Mouse (Mus musculus): ENCODE results near the gene Ptprd.

Gene Ptprd

DNA sequence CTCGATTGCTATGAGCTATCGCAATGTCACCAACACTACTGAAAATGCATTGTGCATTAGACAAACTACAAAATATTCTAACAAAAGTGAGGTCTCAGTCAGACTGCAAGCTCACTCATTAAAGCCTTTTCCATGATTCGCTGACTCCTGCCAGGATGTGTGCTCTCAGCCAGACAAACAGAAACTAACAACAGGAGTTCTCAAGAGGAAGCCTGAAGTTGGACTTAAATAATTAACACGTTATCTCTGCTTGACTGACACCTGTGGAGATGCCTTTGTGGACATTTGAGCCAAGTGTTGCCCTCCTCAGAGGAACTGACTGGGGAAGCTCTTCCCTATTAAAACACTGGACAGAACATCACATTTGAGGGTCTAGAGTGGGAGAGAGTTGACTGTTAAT lies 1928.9 kb downstream of the Ptprd start:
- no peak for ATAC-seq (ENCODE audit: insufficient number of reproducible peaks, low FRiP score, low TSS enrichment)

DNA sequence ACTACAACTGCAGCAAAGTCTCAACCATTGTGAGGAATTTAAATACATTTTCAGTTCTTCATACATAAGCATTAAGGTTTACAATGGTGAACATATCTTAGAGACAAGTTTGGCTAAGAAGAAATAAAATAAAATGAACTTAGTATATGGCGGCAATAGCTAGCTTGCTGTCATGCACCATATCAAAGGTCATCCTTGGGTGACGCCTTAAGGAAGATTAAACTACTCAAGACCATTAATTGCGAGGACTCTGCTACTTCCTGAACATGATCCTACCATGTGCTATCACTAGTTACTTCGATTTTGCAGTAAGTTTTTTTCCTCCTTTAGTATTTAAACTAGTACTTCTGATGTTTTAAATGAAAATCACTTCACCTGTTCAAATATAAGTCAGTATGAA lies 1949.0 kb downstream of the Ptprd start:
- no peak for ATAC-seq (ENCODE audit: insufficient number of reproducible peaks, low FRiP score, low TSS enrichment)

DNA sequence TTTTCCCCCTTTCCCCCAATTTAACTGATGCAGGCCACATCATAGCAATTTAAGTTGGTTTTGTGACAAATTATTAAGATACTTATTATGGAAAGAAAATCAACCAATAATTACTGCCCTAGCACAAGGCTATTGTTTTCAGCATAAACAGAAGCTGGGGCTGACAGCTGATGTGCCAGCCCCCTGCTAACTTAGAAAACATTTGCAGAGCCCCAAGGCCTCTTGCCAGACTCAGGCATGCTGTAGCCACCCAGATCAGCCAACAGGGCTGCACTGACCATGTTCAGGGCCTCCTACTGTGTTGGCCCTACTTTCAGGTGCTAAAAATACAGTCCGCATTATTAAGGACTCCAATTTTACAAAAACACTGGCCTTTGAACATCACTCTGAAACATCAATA lies 1951.1 kb downstream of the Ptprd start:
- ATAC-seq (ENCODE audit: insufficient number of reproducible peaks, low FRiP score, low TSS enrichment), result peak; percentile 81

DNA sequence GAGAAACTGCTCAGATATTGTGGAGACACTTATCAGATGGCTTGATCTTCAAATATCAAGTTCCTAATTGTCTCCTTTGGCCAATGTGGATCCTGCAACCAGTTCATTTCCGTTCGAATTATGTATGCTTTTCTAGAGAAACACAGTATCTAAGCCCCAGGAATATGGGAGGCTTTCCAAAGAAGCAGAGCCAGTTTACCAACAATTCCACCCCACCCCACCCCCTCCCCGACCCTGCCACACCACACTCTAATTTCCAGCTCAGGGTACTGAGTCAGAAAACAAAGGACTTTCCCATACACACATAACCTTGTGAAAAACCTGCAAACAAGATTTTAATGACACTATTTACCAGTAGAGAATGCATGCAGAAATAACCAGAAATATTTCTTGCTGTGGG lies 1951.5 kb downstream of the Ptprd start:
- ATAC-seq (ENCODE audit: insufficient number of reproducible peaks, low FRiP score, low TSS enrichment), result no peak; the same call in 1 of the 2 replicates

DNA sequence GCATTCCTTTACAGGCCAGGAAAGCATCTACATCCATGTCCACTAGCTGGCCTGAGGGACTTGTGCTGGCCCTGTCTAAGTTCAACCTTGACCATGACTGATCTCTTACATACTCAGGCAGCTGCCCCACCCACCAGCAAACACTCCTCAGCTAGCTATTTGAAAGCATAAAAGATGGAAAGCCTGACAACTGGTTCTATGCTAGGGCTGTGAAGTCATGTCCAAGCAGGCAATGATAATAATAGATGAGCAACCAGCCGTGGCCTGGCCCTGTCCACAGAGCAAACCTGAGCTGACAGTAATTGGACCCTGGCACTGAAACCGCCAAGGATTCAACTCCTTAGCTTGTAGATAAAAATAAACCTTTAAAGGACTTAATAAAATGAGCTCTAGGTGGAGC lies 1952.1 kb downstream of the Ptprd start:
- ATAC-seq (ENCODE audit: insufficient number of reproducible peaks, low FRiP score, low TSS enrichment), result peak; percentile 57

DNA sequence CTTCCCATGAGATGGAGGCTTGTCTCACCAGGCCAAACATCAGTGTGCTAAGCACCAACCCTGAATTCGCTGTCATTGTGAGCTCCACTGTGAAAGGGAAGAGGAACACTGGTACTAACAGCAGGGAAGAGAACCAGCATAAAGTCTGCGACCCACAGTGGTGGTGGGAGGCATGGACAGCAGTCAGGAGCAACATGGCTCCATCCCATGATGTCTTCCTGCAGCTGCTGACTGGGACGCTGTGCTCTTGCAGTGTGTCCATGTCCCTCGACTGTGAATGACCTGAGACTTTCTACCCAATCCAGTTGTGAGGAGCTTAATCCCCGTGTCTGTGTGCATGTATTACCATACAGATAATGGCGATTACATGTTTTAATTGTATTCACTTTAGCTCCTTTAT lies 1967.4 kb downstream of the Ptprd start:
- ATAC-seq (ENCODE audit: insufficient number of reproducible peaks, low FRiP score, low TSS enrichment), result no peak

DNA sequence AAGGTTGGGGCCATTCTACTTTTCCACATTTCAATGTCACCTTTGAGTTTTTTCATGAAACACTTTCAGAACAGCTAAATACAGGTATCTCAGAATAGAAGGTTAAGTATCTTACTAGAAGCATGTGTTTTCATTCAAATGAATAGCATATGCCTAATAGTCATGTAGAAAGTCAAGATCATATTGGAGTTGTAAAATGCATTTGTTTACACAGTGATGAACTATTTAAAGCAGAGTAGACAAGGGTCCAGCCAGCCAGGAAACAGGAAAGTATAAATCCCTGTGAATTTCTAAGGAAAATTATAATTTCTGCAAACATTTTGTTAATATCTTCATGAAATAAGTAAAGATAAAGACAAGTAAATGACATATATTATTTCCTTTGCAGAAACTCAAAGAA lies 1970.2 kb downstream of the Ptprd start:
- no peak for ATAC-seq (ENCODE audit: insufficient number of reproducible peaks, low FRiP score, low TSS enrichment)

DNA sequence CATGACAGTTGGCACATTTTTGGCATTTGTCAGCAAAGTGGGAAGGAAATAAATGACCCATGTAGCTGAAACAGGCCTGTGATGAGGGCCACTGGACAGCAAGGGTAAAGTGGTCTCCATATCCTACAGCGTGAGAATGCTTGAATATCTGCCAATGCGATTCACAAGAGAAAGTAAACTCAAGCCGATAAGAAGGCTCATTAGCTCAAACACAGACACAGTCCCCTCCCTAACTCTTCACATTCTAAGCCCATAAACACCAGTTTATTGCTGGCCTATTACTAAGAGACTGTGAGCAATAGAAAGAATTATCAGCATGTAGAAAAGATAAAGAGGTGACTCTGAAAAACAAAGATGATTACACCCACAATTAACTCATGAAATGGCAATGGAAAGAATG lies 1970.6 kb downstream of the Ptprd start:
- ATAC-seq (ENCODE audit: insufficient number of reproducible peaks, low FRiP score, low TSS enrichment), result no peak

DNA sequence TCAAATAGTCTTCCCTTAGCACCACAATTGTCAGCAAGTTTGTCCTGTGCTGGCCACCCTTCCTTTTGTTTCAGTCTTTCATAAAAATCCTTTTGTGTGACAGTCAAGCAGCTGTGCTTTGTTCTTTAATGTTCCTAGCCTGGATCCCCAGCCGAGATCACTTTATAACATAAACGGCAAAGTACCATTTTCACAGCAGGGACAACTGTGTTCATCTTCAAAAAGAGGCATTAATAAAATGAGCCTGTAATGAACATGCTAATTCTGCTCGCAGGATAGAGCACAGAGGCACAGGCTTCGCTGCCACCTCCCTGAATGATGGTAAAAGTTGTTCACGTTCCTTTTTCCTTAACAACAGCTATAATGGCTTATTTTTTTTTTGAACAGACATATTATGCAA lies 1972.7 kb downstream of the Ptprd start:
- no peak for ATAC-seq (ENCODE audit: insufficient number of reproducible peaks, low FRiP score, low TSS enrichment)

DNA sequence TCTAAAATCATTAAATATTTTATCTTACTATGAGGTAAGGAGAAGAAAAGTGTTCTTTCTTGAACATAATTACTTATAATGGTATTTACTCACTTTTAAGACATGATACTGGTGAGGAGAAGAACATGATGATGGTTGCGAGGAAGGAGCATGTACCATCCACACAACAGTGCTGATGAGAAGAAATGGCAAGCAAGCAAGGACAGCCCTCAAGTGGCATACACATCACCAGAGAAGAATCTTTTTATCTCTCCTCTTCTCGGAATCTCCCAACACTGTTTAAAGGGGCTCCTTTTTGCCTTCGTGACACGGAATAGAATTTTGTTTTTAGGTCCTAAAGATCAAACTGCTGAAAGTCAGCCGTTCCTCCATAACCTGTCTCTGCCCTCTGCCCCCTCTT lies 1973.2 kb downstream of the Ptprd start:
- ATAC-seq (ENCODE audit: insufficient number of reproducible peaks, low FRiP score, low TSS enrichment), result no peak

DNA sequence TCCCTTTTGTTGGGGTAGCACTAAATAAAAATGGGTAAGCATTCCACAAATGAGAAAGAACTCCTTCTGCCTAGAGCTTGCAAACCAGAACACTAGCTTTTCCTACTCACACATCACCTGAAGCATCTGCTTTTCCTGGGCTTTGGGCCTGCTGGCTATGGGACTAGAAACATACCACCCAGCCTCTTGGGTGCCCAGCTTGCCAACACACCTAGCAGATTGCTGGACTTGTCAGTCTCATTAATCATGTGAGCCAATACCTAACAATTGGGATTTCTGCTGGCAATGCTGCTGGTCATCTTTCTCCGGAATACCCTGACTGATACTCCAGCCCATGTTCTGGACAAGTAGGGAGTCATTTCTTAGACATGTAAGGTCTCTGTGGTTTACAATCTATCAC lies 1973.9 kb downstream of the Ptprd start:
- peak; percentile 62 for ATAC-seq (ENCODE audit: insufficient number of reproducible peaks, low FRiP score, low TSS enrichment)

DNA sequence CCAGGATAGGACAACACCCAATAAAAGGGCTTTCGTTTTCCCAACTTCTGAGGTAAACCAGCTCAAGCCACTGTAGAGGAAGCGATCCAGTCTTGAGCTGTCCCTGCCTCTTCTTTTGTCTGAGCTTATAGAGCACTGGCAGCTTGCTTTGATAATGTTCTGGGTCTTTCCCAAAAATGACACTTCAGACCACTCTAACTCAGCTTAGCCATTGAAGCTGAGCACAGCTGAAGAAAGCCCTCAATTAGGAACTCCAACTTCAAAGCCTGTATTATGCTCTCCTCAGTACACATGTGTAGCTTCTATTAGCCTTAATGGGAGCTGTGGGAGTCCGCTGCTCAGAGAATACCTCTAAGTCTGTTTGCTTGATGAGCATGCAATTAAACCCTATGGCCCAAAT lies 1988.0 kb downstream of the Ptprd start:
- ATAC-seq (ENCODE audit: insufficient number of reproducible peaks, low FRiP score, low TSS enrichment), result no peak

DNA sequence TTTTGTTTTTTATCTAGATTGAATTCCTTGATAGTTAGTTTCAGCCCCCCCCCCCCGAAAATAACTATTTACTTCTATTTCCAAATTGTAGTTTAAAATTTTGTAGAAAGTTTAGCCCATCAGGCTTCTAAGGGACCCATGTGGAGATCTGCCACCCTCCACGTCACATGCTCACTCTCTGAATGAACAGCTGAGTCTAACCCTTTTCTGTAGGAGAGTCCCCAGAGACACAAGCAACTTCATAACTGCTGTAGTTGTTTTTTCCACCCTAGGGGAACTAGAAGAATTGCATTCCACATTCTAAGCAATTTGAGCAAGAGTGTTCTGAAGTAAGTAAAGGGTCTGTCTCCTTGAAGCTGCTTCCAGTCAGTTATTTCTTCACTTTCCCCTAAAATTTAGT lies 1989.2 kb downstream of the Ptprd start:
- no peak for ATAC-seq (ENCODE audit: insufficient number of reproducible peaks, low FRiP score, low TSS enrichment)

DNA sequence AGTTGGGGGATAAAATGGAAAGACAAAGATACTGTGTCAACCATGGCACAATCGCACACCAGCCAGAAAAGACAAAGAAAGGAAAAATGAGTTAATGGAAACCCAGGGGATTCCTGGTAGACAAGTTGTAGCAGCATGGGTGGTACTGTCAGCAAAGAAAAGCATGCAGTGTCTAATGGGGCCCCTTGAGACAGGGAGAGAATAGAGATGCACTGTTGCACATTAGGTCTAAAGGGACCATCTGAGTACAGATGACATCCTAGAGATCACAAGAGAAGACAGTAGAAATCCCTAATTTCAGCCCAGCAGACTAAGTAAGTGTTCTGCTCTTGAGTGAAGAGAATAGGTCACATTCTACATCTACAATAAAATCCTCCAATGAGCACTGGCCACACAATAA lies 1993.7 kb downstream of the Ptprd start:
- no peak for ATAC-seq (ENCODE audit: insufficient number of reproducible peaks, low FRiP score, low TSS enrichment)

DNA sequence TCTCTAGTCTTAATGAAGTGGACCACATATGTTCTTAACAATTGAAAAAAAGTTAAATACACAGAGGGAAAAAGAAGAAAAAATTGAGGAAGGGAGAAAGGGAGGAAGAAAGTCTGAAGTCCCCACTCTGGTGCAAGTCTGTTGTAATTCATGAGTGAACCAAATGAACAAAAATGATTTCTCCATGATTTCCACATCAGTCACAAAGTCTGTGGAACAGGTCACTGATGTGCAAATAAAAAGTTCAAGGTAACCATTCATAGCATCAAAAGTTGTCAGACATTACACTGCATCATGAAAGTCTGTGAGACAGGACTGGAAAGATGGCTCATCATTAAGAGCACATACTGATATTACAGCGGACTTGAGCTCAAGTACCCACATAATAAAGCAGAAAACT lies 1996.6 kb downstream of the Ptprd start:
- ATAC-seq (ENCODE audit: insufficient number of reproducible peaks, low FRiP score, low TSS enrichment), result no peak

DNA sequence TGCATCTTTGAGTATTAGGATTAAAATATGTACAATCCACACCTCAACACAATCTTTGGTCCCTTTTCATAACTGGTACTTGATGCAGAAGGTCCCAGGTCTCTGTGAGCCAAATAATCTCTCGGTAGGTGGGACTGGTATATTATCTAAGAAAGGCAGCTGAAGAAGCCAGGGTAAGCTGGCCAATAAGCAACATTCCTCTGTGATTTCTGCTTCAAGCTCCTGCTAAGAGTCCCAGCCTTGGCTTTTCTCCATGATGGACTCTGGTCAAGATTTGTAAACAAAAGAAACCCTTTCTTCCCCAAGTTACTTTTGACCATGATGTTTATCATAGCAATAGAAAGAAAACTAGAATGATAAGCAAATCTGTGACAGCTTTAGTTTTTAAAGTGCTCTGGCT lies 2012.4 kb downstream of the Ptprd start:
- peak; percentile 81 for ATAC-seq (ENCODE audit: insufficient number of reproducible peaks, low FRiP score, low TSS enrichment)

DNA sequence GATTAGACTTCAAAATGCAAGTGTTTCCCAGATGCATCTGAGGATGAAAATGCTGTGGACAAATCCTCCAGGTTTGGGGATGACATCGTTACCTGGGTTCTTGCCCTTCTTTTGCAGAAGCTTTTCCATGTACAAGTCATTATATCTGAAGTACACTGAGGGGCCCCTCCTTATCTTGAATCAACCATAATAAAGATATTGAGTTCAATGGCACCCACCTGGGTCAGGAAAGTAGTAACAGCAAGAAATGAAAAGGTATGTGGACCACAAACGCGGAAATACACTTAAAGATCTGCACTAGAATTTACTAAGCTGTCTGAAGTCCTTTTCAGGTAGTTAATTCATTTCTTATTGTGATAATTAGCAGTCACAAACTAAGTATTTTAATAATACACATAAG lies 2017.0 kb downstream of the Ptprd start:
- ATAC-seq (ENCODE audit: insufficient number of reproducible peaks, low FRiP score, low TSS enrichment), result no peak

DNA sequence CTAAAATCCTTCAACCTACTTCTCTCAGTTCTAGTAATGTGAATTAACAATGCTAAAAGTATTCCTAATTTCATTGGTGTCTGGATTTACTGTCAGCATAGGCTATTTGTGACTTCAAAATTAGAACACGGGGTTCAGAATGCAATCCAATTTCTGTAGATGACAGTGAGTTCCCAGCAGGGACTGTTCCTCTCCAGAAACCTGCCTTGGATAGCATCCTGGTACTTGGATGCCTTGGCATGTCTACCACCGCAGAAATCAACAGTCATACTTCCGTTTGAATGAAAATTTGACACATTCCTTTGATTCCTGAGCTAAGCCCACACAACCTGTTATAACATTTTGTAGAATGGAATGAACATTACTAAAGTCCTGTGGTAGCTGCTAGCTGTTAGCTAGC lies 2018.3 kb downstream of the Ptprd start:
- peak; percentile 96 for ATAC-seq (ENCODE audit: insufficient number of reproducible peaks, low FRiP score, low TSS enrichment)

DNA sequence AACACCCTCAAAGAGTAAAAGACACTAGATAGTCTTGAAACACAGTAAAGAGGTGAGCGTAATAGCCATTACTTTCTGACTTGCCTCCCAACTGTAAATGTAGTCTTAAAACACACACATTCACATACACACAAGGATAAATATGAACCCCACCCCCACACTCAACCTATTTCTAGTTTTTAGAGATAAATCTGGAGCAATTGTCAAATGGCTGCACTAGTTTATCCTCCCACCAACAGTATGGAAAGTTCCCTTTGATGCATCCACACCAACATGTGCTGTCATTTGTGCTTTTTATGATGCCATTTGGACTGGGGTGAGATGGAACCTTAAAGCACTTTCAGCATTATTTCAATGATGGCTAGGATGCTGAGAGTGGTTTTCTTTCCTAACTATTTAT lies 2019.7 kb downstream of the Ptprd start:
- no peak for ATAC-seq (ENCODE audit: insufficient number of reproducible peaks, low FRiP score, low TSS enrichment)

DNA sequence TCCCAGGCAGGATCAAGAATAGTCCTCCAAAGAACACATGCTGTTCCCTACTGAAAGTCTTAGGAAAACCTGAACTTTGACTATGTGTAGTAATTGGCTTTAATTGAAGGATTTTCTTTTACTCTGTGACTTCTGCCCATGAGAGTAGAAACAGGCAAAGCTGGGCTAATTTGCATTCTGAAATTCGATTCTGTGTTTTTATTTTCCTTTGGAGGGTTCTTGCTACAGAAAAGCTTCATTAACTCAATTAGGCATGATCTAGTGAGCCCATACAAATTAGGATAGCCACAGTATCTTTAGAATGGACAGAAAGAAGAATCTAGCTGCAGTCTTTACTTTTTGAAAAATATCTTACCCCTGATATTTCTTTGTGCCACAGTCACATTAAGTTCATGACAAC lies 2021.0 kb downstream of the Ptprd start:
- no peak for ATAC-seq (ENCODE audit: insufficient number of reproducible peaks, low FRiP score, low TSS enrichment)

DNA sequence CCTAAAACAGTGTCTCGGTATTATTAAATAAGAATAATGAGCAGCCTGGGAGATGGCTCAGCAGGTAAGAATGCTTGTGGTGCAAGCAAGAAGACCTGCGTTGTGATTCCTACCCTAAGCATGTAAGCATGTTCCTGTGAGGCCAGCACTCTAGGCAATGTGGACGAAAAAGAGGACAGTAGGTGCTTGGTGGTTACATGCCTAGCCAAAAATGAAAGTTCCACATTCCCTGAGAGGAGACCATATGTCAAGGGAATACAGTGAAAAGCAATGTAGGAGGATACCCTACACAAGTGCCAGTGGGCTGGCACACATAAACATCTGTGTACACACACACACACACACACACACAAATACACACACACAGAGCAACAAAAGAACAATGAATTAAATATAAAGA lies 2028.7 kb downstream of the Ptprd start:
- peak; percentile 76 for ATAC-seq (ENCODE audit: insufficient number of reproducible peaks, low FRiP score, low TSS enrichment)

DNA sequence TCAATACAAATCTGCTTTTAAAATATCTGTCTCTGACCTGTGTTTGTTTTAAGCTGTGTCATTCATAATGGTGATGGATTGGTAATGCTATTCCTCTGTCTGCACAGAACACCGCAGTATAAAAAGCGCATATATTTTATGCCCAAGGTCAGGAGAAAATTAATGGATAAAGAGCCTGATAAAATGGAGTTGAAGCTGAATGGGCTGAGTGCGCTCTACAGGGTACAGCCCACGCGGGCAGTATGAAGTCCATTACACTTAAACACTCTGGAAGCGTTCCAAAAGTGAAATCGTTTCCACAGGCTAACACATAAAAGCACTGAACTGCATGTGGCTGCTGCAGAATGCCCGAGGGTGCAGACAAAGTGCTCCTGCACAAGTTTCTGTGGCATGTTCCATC lies 2032.3 kb downstream of the Ptprd start:
- ATAC-seq (ENCODE audit: insufficient number of reproducible peaks, low FRiP score, low TSS enrichment), result no peak

DNA sequence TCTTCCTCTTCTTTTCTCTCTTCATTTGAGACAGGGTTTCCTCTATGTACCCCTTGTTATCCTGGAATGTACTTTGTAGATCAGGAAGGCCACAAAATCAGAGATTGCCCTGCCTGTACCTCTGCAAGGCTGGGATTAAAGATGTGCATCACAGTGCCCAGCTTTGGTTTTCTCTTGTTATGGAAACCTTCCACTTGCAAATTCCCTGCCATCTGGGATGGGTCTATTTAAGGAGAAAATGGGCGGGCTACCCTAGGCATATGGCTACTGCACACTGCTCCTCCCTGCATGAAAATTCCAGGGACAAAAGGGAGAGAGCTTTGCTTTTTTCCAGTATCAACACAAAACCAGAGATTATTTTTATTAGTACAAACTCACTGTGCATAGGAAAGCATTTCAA lies 2036.7 kb downstream of the Ptprd start:
- ATAC-seq (ENCODE audit: insufficient number of reproducible peaks, low FRiP score, low TSS enrichment), result peak; percentile 95

Data from cerebellum, adult (tissue).